Mouse (Mus musculus) lung, postnatal 0 days (tissue): ENCODE measurements at regions not wholly inside any gene's neighbourhood (a gene's known extent, or its start where the extent isn't known, plus 50 kb on each side); places are given as distances from the start of the nearest gene placed in this dataset.

Experiments
- CTCF ChIP-seq: IDR thresholded peaks from 2 replicates; pipeline ENCODE4 v1.5.1; 2016; ENCODE audit warnings: antibody characterized with exemption, mild to moderate bottlenecking
- EP300 ChIP-seq: IDR thresholded peaks from 2 replicates; pipeline ENCODE4 v1.6.1; 2016; ENCODE audit warnings: antibody characterized with exemption, mild to moderate bottlenecking, control low read depth

GRCm38 (mm10) chr6:141167270-141167669, 81.8 kb upstream of the Pde3a start:
- TF ChIP-seq CTCF (no peak), EP300 (no peak)
